Mouse (Mus musculus) right cerebral cortex, postnatal 4 days (tissue): Measurements from ENCODE around the gene Rprd1b.

ENCODE experiments used
- DNase-seq: peaks from one replicate; pipeline ENCODE4 v3.0.0-alpha.2; 2022

The Rprd1b gene

DNA sequence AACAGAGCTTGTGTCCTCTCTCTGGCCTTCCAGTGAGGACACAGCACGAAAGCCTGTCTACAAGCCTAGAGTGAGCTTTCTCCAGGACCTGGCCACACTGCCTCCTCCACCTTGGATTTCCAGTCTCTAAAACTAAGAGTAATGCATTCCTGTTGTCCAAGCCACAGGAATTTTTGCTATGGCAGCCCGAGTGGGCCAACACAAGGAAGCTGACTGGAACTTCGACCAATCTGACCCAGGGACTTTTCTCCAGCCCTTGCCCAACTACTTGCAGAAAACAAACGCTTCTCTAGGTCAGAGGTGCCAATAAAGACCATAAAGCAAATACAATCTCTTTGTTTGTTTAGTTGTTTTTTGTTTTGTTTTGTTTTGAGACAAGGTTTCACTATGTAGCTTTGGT is 61.8 kb downstream of the Rprd1b start:
- no peak for DNase-seq

DNA sequence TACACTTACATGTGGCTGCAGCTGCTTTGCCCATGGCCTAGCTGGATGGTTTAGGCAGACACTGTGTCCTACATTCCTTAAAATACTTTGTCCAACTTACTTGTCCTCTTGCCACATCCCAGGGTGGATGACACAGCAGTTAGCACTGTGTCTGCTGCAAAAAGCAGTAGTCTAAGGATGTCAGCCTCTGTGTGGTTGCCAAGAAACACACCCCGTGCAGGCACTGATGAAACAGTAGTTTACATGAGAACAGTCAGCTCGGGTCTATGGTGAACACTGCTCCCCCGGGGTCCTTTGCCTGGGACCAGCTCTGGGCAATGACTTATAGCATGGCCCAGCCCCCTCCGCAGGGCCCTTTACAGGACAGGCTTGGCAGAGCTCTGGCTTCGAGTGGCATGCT is 65.0 kb downstream of the Rprd1b start:
- no peak for DNase-seq

DNA sequence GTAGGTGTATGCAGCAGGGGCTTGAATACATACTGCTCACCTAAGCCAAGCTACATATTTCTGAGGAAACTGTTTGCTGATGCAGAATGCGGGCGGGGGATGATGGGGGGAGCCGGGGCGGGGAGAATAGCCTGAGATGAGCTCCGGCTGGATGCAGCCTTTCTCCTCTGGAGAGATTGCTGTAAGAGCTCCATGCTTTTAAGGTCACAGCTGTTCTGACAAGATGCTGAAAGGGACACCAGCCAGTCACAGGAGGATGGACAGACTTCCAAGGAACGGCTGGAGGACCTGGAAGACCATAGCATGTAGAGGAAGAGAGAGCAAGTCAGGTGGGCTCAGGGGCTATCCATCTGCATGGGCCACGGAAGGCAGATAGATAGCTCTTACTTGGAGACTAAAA is 66.0 kb downstream of the Rprd1b start:
- DNase-seq: no peak

GRCm38 (mm10) chr2:158094846-158095245 is 66.5 kb downstream of the Rprd1b start:
- no peak for DNase-seq

DNA sequence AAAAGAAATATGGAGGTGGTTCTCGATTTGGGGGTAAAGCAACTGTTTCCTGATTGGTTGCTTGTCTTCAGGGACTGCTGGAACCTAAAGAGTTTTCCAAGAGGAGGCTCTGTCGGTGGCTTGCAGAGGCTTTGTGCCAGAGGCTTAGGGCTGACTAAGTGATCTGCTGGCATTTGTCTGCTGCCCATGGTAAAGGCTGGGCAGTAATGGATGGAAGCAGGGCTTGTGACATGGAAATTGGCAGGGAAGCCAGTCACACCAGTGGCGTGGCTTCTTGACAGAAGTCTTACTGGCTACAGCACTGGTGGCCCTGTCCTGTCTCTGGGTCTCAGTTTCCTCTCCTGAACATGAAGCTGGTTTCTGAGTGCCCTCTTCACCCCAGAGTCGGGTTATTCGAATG is 68.8 kb downstream of the Rprd1b start:
- no peak for DNase-seq

DNA sequence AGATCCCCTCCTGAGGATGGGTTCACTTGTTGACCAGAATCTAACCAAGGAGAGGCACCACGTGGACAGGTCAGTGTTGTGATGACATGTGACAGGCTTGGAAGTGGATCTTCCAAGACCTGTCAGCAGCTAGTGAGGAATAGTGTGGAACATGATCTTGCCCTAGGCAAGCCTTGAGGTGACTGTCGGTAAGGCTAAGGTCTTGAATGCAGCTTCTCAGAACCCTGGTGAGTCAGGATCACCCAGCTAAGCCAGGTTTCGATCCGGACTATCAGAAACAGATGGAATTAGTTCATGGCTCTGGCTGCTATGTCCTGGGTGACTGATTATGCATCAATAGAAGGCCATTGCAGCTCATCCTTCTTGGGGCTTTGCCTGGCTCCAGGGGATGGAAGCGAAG is 70.4 kb downstream of the Rprd1b start:
- DNase-seq: no peak

- no peak for DNase-seq
Measured at GRCm38 (mm10) chr2:158099537-158099936, 71.2 kb downstream of the Rprd1b start.

DNA sequence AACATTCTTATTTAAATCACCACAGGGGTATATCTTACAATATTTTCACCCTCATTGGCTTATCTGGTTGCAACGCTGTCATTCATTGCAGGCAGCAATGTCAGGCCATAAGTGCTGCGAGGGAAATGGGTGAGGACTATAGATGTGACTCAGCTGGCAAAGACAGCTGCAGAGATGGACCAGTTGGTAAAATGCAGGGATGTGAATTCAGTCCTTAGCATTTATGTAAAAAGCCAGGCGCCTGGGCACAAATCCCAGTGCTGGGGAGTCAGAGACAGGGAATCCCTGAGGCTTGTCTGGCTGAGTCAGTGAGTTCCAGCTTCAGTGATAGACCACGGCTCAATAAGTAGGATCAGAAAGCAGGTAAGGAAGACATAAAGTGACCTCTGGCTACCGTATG is 73.5 kb downstream of the Rprd1b start:
- DNase-seq: peak; percentile 45

DNA sequence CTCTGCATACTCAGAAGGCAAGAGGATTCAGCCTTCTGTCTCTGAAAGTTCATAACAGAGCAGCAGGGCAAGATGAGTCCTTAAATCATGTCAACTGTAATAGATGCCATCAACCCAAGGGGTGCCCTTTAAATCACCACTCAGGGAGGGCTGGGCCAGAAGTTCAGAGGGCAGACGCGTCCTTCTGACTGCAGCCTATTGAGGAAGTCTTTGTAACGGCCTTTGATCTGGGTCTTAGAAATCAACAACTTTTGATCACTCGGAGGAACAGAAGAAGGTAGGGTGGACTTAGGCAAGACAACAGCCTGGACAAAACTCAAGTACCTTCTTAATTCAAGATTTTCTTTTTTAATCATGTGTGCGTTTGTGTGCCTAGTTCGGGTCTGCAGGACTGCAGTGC is 76.7 kb downstream of the Rprd1b start:
- DNase-seq: no peak

- no peak for DNase-seq
Measured at GRCm38 (mm10) chr2:158105605-158106004, 77.3 kb downstream of the Rprd1b start.

DNA sequence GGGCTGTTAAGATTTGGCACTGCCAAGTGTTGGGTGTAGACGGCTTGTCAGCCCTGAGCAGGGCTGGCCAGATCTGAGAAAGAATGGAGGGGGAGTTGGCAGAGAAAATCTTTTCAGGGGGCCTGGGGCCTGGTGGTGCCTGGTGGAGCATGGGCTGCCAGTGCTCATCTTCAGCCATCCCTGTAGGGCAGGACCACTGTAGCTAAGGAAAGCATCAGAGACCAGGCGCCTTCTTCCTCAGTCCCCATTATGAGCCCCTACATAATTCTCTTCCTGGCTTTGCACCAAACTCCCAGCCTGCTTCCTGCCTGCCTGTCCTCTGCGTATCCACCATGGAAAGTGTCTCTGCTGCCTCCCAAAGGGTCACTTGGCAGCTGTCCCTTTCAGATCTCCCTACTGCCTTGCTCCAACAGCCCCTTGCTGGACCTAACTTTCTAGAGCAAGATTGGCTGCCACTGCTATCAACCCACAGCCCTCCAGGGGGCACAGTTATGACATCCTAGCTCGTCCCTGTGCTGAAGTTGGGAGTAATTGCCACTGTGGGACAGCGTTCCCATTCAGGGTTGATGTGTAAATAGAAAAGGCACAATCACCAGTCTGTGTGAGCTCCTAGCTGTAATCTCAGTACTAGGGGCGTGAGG is 78.8 kb downstream of the Rprd1b start:
- peak; percentile 24 for DNase-seq

DNA sequence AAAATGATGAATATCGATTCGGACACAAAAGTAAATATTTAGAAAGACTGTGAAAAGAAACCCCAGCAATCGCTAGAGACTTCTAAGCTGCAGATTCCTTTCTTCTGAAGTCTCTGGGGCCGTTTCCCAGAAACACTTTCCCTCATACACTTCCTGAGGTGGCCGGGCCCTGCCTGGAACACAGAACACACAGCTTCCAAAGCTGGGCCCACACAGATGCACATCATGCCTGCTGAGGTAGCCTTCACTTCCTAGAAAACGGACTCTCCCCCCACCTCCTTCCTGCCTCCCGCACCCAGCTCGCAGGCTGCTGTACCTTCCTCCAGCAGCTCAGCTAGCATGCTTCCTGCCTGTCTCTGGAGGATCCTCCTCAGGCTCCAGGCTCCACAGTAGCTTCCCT is 81.2 kb downstream of the Rprd1b start:
- DNase-seq: no peak

DNA sequence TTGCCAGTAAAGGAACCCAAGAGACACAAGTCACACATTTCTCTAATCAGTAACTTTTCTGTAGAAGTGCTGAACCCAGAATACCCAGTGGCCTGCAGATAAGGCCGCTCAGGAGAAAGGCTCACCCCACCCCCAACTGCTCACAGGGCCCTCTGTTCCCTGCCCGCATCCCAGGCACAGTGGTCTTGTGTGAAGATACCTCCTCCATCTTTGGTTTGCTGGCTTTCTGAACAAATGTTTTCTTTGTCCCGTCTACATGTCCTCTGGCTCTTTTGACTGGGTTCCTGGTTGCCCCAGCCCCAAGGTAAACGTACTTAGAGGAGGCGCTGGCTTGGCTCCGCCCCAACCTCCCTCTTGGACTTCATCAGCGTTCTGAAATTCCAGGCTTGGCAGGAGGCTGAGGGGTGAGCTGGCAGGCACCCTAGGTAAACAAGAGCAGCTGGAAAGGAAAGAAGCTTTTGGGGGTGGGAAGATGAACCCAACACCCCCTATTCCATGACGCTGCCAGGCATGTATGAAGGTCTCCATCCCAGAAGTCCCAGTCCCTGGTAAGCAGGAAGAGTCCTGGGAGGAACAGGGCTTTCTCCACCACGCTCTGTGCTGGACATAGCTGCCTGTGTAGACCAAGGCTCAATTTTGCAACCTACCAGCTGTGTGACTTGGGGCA is 85.4 kb downstream of the Rprd1b start:
- DNase-seq: peak; percentile 28

GRCm38 (mm10) chr2:158114931-158115330 is 86.6 kb downstream of the Rprd1b start:
- no peak for DNase-seq

- no peak for DNase-seq
Measured at GRCm38 (mm10) chr2:158115838-158116453, 87.6 kb downstream of the Rprd1b start.

GRCm38 (mm10) chr2:158116653-158117052 is 88.4 kb downstream of the Rprd1b start:
- DNase-seq: no peak

- DNase-seq: no peak
Measured at GRCm38 (mm10) chr2:158119145-158119544, 90.8 kb downstream of the Rprd1b start.

- DNase-seq: no peak
Measured at GRCm38 (mm10) chr2:158120211-158120610, 91.9 kb downstream of the Rprd1b start.

GRCm38 (mm10) chr2:158120868-158121267 is 92.6 kb downstream of the Rprd1b start:
- DNase-seq: no peak

DNA sequence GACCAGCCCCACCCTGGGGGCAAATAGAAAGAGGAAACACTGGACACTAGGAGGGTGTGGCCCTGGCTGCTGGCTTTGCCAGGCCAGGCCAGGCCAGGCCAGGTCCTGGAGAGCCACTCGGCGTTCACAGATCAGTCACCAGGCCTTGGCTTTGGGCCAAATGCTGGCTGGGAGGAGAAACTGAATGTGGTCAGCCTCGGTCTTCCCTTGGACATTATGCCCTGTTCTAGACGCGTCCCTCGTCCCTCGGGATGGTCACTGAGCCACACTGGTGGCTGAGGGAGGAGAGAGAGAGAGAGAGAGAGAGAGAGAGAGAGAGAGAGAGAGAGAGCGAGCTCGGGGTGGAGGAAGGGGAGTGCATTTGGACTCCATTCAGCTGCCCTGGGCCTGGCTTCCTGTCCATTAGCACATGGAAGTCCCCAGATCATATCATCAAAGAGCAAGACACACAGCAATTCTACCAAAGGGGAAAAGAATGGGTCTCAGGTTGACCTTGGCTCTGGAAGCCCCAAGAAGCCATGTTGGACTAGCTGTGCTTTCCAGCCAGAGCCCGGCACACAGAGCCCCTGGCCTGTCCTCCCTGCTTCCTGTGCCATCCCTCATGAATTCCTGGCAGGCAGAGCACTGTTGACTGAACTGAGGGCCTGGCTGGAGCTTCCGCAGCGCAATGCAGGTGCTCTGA is 93.5 kb downstream of the Rprd1b start:
- DNase-seq: peak; percentile 40

- no peak for DNase-seq
Measured at GRCm38 (mm10) chr2:158122814-158123213, 94.5 kb downstream of the Rprd1b start.

DNA sequence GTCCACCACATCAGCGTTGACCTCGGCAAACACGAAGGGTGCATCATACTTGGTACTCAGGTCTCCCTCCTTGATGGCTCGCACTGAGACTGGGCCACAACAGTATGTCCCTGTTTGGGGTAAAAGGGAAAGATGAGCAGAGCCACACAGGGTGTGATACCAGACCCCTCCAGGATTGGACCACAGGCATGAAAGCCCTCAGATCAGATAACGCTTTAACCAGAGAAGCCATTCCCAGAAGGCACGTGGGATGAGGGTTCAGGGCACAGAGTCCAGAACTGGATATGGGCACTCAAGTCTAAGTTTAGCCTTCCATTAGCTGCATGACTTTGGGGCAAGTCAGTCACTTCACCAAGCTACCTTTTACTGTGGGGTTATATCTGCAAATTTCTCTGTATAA is 98.9 kb downstream of the Rprd1b start:
- DNase-seq: no peak

- no peak for DNase-seq
Measured at GRCm38 (mm10) chr2:158127872-158128271, 99.6 kb downstream of the Rprd1b start.
